In the genomic region with DNA sequence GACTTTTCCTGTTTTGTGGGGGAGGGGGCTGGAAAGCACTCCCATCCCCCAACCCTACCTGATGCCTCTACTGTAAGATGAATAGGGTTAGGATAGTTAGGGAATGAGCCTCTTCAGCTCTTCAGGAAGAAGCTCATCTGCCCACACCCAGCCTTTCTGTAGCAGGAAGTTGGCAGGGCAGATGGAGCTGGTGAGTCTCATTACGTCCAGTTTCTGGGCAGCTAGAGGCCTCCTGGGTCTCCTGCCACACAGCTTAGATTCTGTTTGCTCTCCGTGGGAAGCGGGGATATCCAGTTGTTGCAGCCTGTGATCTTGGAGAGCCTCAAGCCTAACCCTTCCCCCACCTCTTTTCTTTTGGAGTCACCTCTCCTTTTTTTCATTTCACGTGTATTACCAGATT, we compare ENCODE assay signal across 8 mouse cellular contexts. TPM values are rescaled to one million over a fixed set of nuclear protein-coding genes. Genes with fewer than 3 reads are reported as not detected.
A peak's percentile ranks its signal among the peaks of the same experiment; 100 is the strongest.
DNase-seq lines count a peak whose midpoint lies in the region; ATAC-seq and TF ChIP-seq lines count a peak whose summit lies in the region.

No protein-coding gene starts in this region.

- peak; percentile 52; the same call in 1 of the 2 replicates for TF ChIP-seq EP300 in ES-Bruce4 (IDR thresholded peaks at IDR 0.05; ENCODE audit: insufficient read depth, low read depth, low read length)

- ATAC-seq in forebrain, embryonic 16.5 days = no peak
- ATAC-seq in liver, embryonic 15.5 days (ENCODE audit: insufficient read depth) = no peak
- no peak for ATAC-seq in stomach, embryonic 16.5 days (ENCODE audit: insufficient read depth, low FRiP score)
- ATAC-seq in erythroid progenitor cell, adult 5-6 weeks (replicated peaks; ENCODE audit: low FRiP score, poor library complexity, severe bottlenecking) = no peak

- TF ChIP-seq POLR2A in ES-Bruce4 (IDR thresholded peaks at IDR 0.05; ENCODE audit: insufficient read depth, low read length) = no peak

- peaks cover 21% of the 10 kb centered on the region for H3K36me3 ChIP-seq in ES-Bruce4 (ENCODE audit: control insufficient read depth, insufficient read depth, low read length, poor library complexity, severe bottlenecking)
- peaks cover 7% of the 10 kb centered on the region for H3K36me3 ChIP-seq in forebrain, embryonic 16.5 days (ENCODE audit: control insufficient read depth, insufficient read depth)
- H3K36me3 ChIP-seq in liver, embryonic 15.5 days (replicated peaks) = peaks cover 37% of the 10 kb centered on the region
- H3K36me3 ChIP-seq in stomach, embryonic 16.5 days (ENCODE audit: control insufficient read depth, insufficient read depth, low read length) = peaks cover 19% of the 10 kb centered on the region

- H3K4me3 ChIP-seq in gastrocnemius, adult 2 months = peak overlapping the region; percentile 79
- peak overlapping the region; percentile 77 for H3K4me3 ChIP-seq in ES-Bruce4 (ENCODE audit: low read depth, low read length)
- H3K4me3 ChIP-seq in forebrain, embryonic 16.5 days (replicated peaks; ENCODE audit: low read length) = no peak overlapping the region
- peak overlapping the region; percentile 95 for H3K4me3 ChIP-seq in liver, embryonic 15.5 days (replicated peaks)
- H3K4me3 ChIP-seq in stomach, embryonic 16.5 days (replicated peaks; ENCODE audit: low read length) = peak overlapping the region; percentile 43

- peak overlapping the region; percentile 100 for H3K27ac ChIP-seq in gastrocnemius, adult 2 months
- peak overlapping the region; percentile 95 for H3K27ac ChIP-seq in ES-Bruce4 (ENCODE audit: insufficient read depth, low read length)
- 0 out of 2 replicates have a peak overlapping the region, but pooled peaks have one; percentile 20 for H3K27ac ChIP-seq in forebrain, embryonic 16.5 days (ENCODE audit: low read length)
- H3K27ac ChIP-seq in liver, embryonic 15.5 days (replicated peaks) = peak overlapping the region; percentile 85
- H3K27ac ChIP-seq in stomach, embryonic 16.5 days (ENCODE audit: low read length) = peak overlapping the region; percentile 95

- no peaks in the 10 kb centered on the region for H3K9me3 ChIP-seq in ES-Bruce4 (replicated peaks; ENCODE audit: control insufficient read depth, insufficient read depth, low read length, poor library complexity, severe bottlenecking)
- H3K9me3 ChIP-seq in forebrain, embryonic 16.5 days (ENCODE audit: control insufficient read depth, low read length) = no peaks in the 10 kb centered on the region
- no peaks in the 10 kb centered on the region for H3K9me3 ChIP-seq in liver, embryonic 15.5 days (replicated peaks)
- H3K9me3 ChIP-seq in stomach, embryonic 16.5 days (replicated peaks; ENCODE audit: control insufficient read depth, low read length) = no peaks in the 10 kb centered on the region

- DNase-seq in gastrocnemius, adult 2 months = no peak
- no peak for DNase-seq in gastrocnemius, postnatal 36 days
- DNase-seq in urinary bladder, postnatal 25 days (ENCODE audit: low spot score) = no peak

- no peaks in the 10 kb centered on the region for H3K27me3 ChIP-seq in ES-Bruce4 (ENCODE audit: control insufficient read depth, insufficient read depth, low read length, poor library complexity, severe bottlenecking)
- H3K27me3 ChIP-seq in forebrain, embryonic 16.5 days (replicated peaks; ENCODE audit: control insufficient read depth, insufficient read depth, low read length) = no peaks in the 10 kb centered on the region
- no peaks in the 10 kb centered on the region for H3K27me3 ChIP-seq in liver, embryonic 15.5 days
- no peaks in the 10 kb centered on the region for H3K27me3 ChIP-seq in stomach, embryonic 16.5 days (ENCODE audit: control insufficient read depth, insufficient read depth, low read length)

- intact Hi-C loops in gastrocnemius, adult 2 months (cut with DNase I) = no loop called here
- intact Hi-C loops in gastrocnemius, postnatal 36 days (cut with DNase I) = no loop called here

- peak overlapping the region; percentile 97 for H3K9ac ChIP-seq in ES-Bruce4 (ENCODE audit: low read depth, poor library complexity, severe bottlenecking)
- 0 out of 2 replicates have a peak overlapping the region, but pooled peaks have one; percentile 40 for H3K9ac ChIP-seq in forebrain, embryonic 16.5 days (replicated peaks; ENCODE audit: low read depth, low read length)
- H3K9ac ChIP-seq in liver, embryonic 15.5 days = peak overlapping the region; percentile 99
- H3K9ac ChIP-seq in stomach, embryonic 16.5 days (ENCODE audit: low read length) = peak overlapping the region; percentile 62

- no peak for TF ChIP-seq CTCF in gastrocnemius, adult 2 months (IDR thresholded peaks at IDR 0.05)
- no peak for TF ChIP-seq CTCF in ES-Bruce4 (IDR thresholded peaks at IDR 0.05; ENCODE audit: low read depth, low read length)

- WGBS in forebrain, embryonic 16.5 days = 5% methylated on average over 4 of the region's 4 CpGs
- 16% methylated on average over 4 of the region's 4 CpGs for WGBS in liver, embryonic 15.5 days (ENCODE audit: insufficient replicate concordance)
- 8% methylated on average over 4 of the region's 4 CpGs for WGBS in stomach, embryonic 16.5 days

- H3K4me2 ChIP-seq in forebrain, embryonic 16.5 days (ENCODE audit: low read length) = peak overlapping the region; percentile 39
- H3K4me2 ChIP-seq in liver, embryonic 15.5 days = peak overlapping the region; percentile 83
- peak overlapping the region; percentile 62 for H3K4me2 ChIP-seq in stomach, embryonic 16.5 days (ENCODE audit: low read depth, low read length)

- H3K4me1 ChIP-seq in ES-Bruce4 (ENCODE audit: control insufficient read depth, insufficient read depth, low read length) = peaks cover 2% of the 10 kb centered on the region
- peaks cover 40% of the 10 kb centered on the region for H3K4me1 ChIP-seq in forebrain, embryonic 16.5 days (replicated peaks; ENCODE audit: control insufficient read depth, insufficient read depth, low read length)
- peaks cover 86% of the 10 kb centered on the region for H3K4me1 ChIP-seq in liver, embryonic 15.5 days (replicated peaks)
- peaks cover 43% of the 10 kb centered on the region for H3K4me1 ChIP-seq in stomach, embryonic 16.5 days (ENCODE audit: control insufficient read depth, insufficient read depth, low read length)

RNA-seq across cellular contexts. Expression of a gene that starts 3.8 kb away (rescaled TPM):
- total RNA-seq in gastrocnemius, adult 2 months (2021) = 100 to 1,000 TPM; 212 to 228 TPM
- 100 to 1,000 TPM; 183 to 199 TPM for total RNA-seq in gastrocnemius, postnatal 36 days (2021)
- 508 and 526 TPM in 2 replicates for polyA plus RNA-seq in ES-Bruce4 (2011; ENCODE audit: insufficient read depth, insufficient read length, low read depth, missing spikeins)
- 186 and 212 TPM in 2 replicates for polyA plus RNA-seq in forebrain, embryonic 16.5 days (2015; fragmentation: Nextera tagmentation; extraction: Ambion mirVana)
- polyA plus RNA-seq in liver, embryonic 15.5 days (2015; fragmentation: Nextera tagmentation; extraction: Ambion mirVana) = 213 and 216 TPM in 2 replicates
- 82.1 and 83.1 TPM in 2 replicates for polyA plus RNA-seq in stomach, embryonic 16.5 days (2015; fragmentation: Nextera tagmentation; extraction: Ambion mirVana)
- total RNA-seq in erythroid progenitor cell, adult 5-6 weeks (2015; ENCODE audit: low replicate concordance) = 255 and 262 TPM in 2 replicates
- 349 and 393 TPM in 2 replicates for total RNA-seq in erythroid progenitor cell, adult 5-6 weeks (2017; ENCODE audit: low replicate concordance)

RNA-seq across cellular contexts. Expression of a gene that starts 9.4 kb away (rescaled TPM):
- 10 to 100 TPM; 44.1 to 50.2 TPM for total RNA-seq in gastrocnemius, adult 2 months (2021)
- 10 to 100 TPM; 36.7 to 42.3 TPM for total RNA-seq in gastrocnemius, postnatal 36 days (2021)
- polyA plus RNA-seq in ES-Bruce4 (2011; ENCODE audit: insufficient read depth, insufficient read length, low read depth, missing spikeins) = 207 and 219 TPM in 2 replicates
- polyA plus RNA-seq in forebrain, embryonic 16.5 days (2015; fragmentation: Nextera tagmentation; extraction: Ambion mirVana) = 63.4 and 64.3 TPM in 2 replicates
- polyA plus RNA-seq in liver, embryonic 15.5 days (2015; fragmentation: Nextera tagmentation; extraction: Ambion mirVana) = 30.7 and 33.5 TPM in 2 replicates
- polyA plus RNA-seq in stomach, embryonic 16.5 days (2015; fragmentation: Nextera tagmentation; extraction: Ambion mirVana) = 66.2 and 77.2 TPM in 2 replicates
- 68.1 and 70.4 TPM in 2 replicates for total RNA-seq in erythroid progenitor cell, adult 5-6 weeks (2015; ENCODE audit: low replicate concordance)
- 31.3 and 38.0 TPM in 2 replicates for total RNA-seq in erythroid progenitor cell, adult 5-6 weeks (2017; ENCODE audit: low replicate concordance)

RNA-seq across cellular contexts. Expression of a gene that starts 20.2 kb away (rescaled TPM):
- 1 to 10 TPM; 7.6 to 8.1 TPM for total RNA-seq in gastrocnemius, adult 2 months (2021)
- 1 to 10 TPM; 6.2 to 8.0 TPM for total RNA-seq in gastrocnemius, postnatal 36 days (2021)
- polyA plus RNA-seq in ES-Bruce4 (2011; ENCODE audit: insufficient read depth, insufficient read length, low read depth, missing spikeins) = 64.3 and 68.4 TPM in 2 replicates
- polyA plus RNA-seq in forebrain, embryonic 16.5 days (2015; fragmentation: Nextera tagmentation; extraction: Ambion mirVana) = 43.5 and 49.4 TPM in 2 replicates
- 21.0 and 22.9 TPM in 2 replicates for polyA plus RNA-seq in liver, embryonic 15.5 days (2015; fragmentation: Nextera tagmentation; extraction: Ambion mirVana)
- 40.8 and 41.5 TPM in 2 replicates for polyA plus RNA-seq in stomach, embryonic 16.5 days (2015; fragmentation: Nextera tagmentation; extraction: Ambion mirVana)
- total RNA-seq in erythroid progenitor cell, adult 5-6 weeks (2015; ENCODE audit: low replicate concordance) = 13.3 and 16.8 TPM in 2 replicates
- 11.6 and 11.7 TPM in 2 replicates for total RNA-seq in erythroid progenitor cell, adult 5-6 weeks (2017; ENCODE audit: low replicate concordance)

RNA-seq across cellular contexts. Expression of a gene that starts 20.6 kb away (rescaled TPM):
- total RNA-seq in gastrocnemius, adult 2 months (2021) = 1 to 10 TPM; 4.7 to 5.0 TPM
- 1 to 10 TPM; 3.0 to 4.1 TPM for total RNA-seq in gastrocnemius, postnatal 36 days (2021)
- 14.9 and 18.8 TPM in 2 replicates for polyA plus RNA-seq in ES-Bruce4 (2011; ENCODE audit: insufficient read depth, insufficient read length, low read depth, missing spikeins)
- polyA plus RNA-seq in forebrain, embryonic 16.5 days (2015; fragmentation: Nextera tagmentation; extraction: Ambion mirVana) = 18.4 and 23.5 TPM in 2 replicates
- 5.6 and 6.3 TPM in 2 replicates for polyA plus RNA-seq in liver, embryonic 15.5 days (2015; fragmentation: Nextera tagmentation; extraction: Ambion mirVana)
- polyA plus RNA-seq in stomach, embryonic 16.5 days (2015; fragmentation: Nextera tagmentation; extraction: Ambion mirVana) = 19.8 and 20.3 TPM in 2 replicates
- 2.5 and 5.0 TPM in 2 replicates for total RNA-seq in erythroid progenitor cell, adult 5-6 weeks (2015; ENCODE audit: low replicate concordance)
- 4.9 and 5.3 TPM in 2 replicates for total RNA-seq in erythroid progenitor cell, adult 5-6 weeks (2017; ENCODE audit: low replicate concordance)

RNA-seq across cellular contexts. Expression of a gene that starts 24.5 kb away (rescaled TPM):
- total RNA-seq in gastrocnemius, adult 2 months (2021) = 10 to 100 TPM; 45.5 to 52.8 TPM
- 10 to 100 TPM; 43.8 to 45.5 TPM for total RNA-seq in gastrocnemius, postnatal 36 days (2021)
- 66.9 and 74.2 TPM in 2 replicates for polyA plus RNA-seq in ES-Bruce4 (2011; ENCODE audit: insufficient read depth, insufficient read length, low read depth, missing spikeins)
- 13.8 and 16.4 TPM in 2 replicates for polyA plus RNA-seq in forebrain, embryonic 16.5 days (2015; fragmentation: Nextera tagmentation; extraction: Ambion mirVana)
- polyA plus RNA-seq in liver, embryonic 15.5 days (2015; fragmentation: Nextera tagmentation; extraction: Ambion mirVana) = 6.5 TPM in 2 replicates
- polyA plus RNA-seq in stomach, embryonic 16.5 days (2015; fragmentation: Nextera tagmentation; extraction: Ambion mirVana) = 6.7 and 7.5 TPM in 2 replicates
- total RNA-seq in erythroid progenitor cell, adult 5-6 weeks (2015; ENCODE audit: low replicate concordance) = 12.6 and 17.7 TPM in 2 replicates
- total RNA-seq in erythroid progenitor cell, adult 5-6 weeks (2017; ENCODE audit: low replicate concordance) = 12.0 and 13.2 TPM in 2 replicates

Comparison
In these comparisons a context has a peak if more than half of its experiments do, and no peak if none do; other contexts are left out.
1. H3K27ac ChIP-seq: peak in every context shown above with its lines; median percentile 100 in gastrocnemius, adult 2 months; 95 in ES-Bruce4; 95 in stomach, embryonic 16.5 days; 85 in liver, embryonic 15.5 days; 20 in forebrain, embryonic 16.5 days.
2. H3K9ac ChIP-seq: peak in every context shown above with its lines; median percentile 99 in liver, embryonic 15.5 days; 97 in ES-Bruce4; 62 in stomach, embryonic 16.5 days; 40 in forebrain, embryonic 16.5 days.